Comparison of ENCODE assay signal across 8 mouse cellular contexts in genomic region chr1:43163084-43163466, GRCm38 (mm10). TPM values are rescaled to one million over a fixed set of nuclear protein-coding genes. Genes with fewer than 3 reads are reported as not detected.
A peak's percentile ranks its signal among the peaks of the same experiment; 100 is the strongest.
DNase-seq lines count a peak whose midpoint lies in the region; ATAC-seq and TF ChIP-seq lines count a peak whose summit lies in the region.

No protein-coding gene starts in this region.

- H3K4me3 ChIP-seq in lung, embryonic 16.5 days (ENCODE audit: low read length), result peak overlapping the region; percentile 70
- H3K4me3 ChIP-seq in embryonic facial prominence, embryonic 15.5 days (replicated peaks), result peak overlapping the region; percentile 57
- peak overlapping the region; percentile 75 for H3K4me3 ChIP-seq in intestine, postnatal 0 days (ENCODE audit: low read depth, low read length)
- H3K4me3 ChIP-seq in neural tube, embryonic 13.5 days, result peak overlapping the region; percentile 69

- peak; percentile 24; the same call in 1 of the 2 replicates for ATAC-seq in lung, embryonic 16.5 days (ENCODE audit: low read depth)
- ATAC-seq in embryonic facial prominence, embryonic 15.5 days (ENCODE audit: insufficient number of reproducible peaks, low FRiP score, low TSS enrichment, low read depth), result no peak
- peak; percentile 9; the same call in 1 of the 2 replicates for ATAC-seq in intestine, postnatal 0 days
- peak; percentile 60 for ATAC-seq in neural tube, embryonic 13.5 days (ENCODE audit: low read depth)

- no peak for DNase-seq in lung, postnatal 10 days
- DNase-seq in adrenal gland, postnatal 10 days, result no peak
- no peak for DNase-seq in urinary bladder, adult 18-20 months (ENCODE audit: low spot score in 2 of 2)
- no peak for DNase-seq in urinary bladder, postnatal 10 days (ENCODE audit: low spot score)

- TF ChIP-seq CTCF in intestine, postnatal 0 days (IDR thresholded peaks at IDR 0.05; ENCODE audit: low read depth), result no peak

- H3K27me3 ChIP-seq in lung, embryonic 16.5 days (ENCODE audit: control insufficient read depth, insufficient read depth, low read depth, low read length), result no peaks in the 10 kb centered on the region; the same call in 1 of the 2 replicates
- H3K27me3 ChIP-seq in embryonic facial prominence, embryonic 15.5 days, result 0 out of 2 replicates have a peak, but pooled peaks cover 3% of the 10 kb centered on the region
- no peaks in the 10 kb centered on the region for H3K27me3 ChIP-seq in intestine, postnatal 0 days (replicated peaks; ENCODE audit: control insufficient read depth, insufficient read depth, low read length)
- H3K27me3 ChIP-seq in neural tube, embryonic 13.5 days, result peaks cover 4% of the 10 kb centered on the region; the same call in 1 of the 2 replicates

- peak overlapping the region; percentile 71 for H3K9ac ChIP-seq in lung, embryonic 16.5 days (ENCODE audit: low read length)
- peak overlapping the region; percentile 88 for H3K9ac ChIP-seq in embryonic facial prominence, embryonic 15.5 days
- H3K9ac ChIP-seq in intestine, postnatal 0 days (ENCODE audit: low read depth, low read length), result peak overlapping the region; percentile 71
- H3K9ac ChIP-seq in neural tube, embryonic 13.5 days, result peak overlapping the region; percentile 85

- H3K4me1 ChIP-seq in lung, embryonic 16.5 days (replicated peaks; ENCODE audit: control insufficient read depth, insufficient read depth, low read length), result peaks cover 12% of the 10 kb centered on the region; the same call in 1 of the 2 replicates
- H3K4me1 ChIP-seq in embryonic facial prominence, embryonic 15.5 days, result peaks cover 20% of the 10 kb centered on the region
- H3K4me1 ChIP-seq in intestine, postnatal 0 days (replicated peaks; ENCODE audit: control insufficient read depth, insufficient read depth, low read length), result peaks cover 10% of the 10 kb centered on the region
- peaks cover 16% of the 10 kb centered on the region for H3K4me1 ChIP-seq in neural tube, embryonic 13.5 days (replicated peaks)

- peak overlapping the region; percentile 98 for H3K4me2 ChIP-seq in lung, embryonic 16.5 days (ENCODE audit: low read depth, low read length)
- peak overlapping the region; percentile 81 for H3K4me2 ChIP-seq in embryonic facial prominence, embryonic 15.5 days (replicated peaks)
- peak overlapping the region; percentile 89 for H3K4me2 ChIP-seq in intestine, postnatal 0 days (replicated peaks; ENCODE audit: low read depth)
- peak overlapping the region; percentile 69 for H3K4me2 ChIP-seq in neural tube, embryonic 13.5 days

- WGBS in lung, embryonic 16.5 days, result 2% methylated on average over 6 of the region's 6 CpGs
- 2% methylated on average over 6 of the region's 6 CpGs for WGBS in embryonic facial prominence, embryonic 15.5 days
- WGBS in intestine, postnatal 0 days, result 1% methylated on average over 5 of the region's 6 CpGs
- 0% methylated on average over 6 of the region's 6 CpGs for WGBS in neural tube, embryonic 13.5 days

- no peaks in the 10 kb centered on the region for H3K36me3 ChIP-seq in lung, embryonic 16.5 days (ENCODE audit: control insufficient read depth, insufficient read depth, low read length)
- no peaks in the 10 kb centered on the region for H3K36me3 ChIP-seq in embryonic facial prominence, embryonic 15.5 days
- H3K36me3 ChIP-seq in intestine, postnatal 0 days (ENCODE audit: control insufficient read depth, insufficient read depth), result no peaks in the 10 kb centered on the region
- no peaks in the 10 kb centered on the region for H3K36me3 ChIP-seq in neural tube, embryonic 13.5 days

- no peak overlapping the region for H3K27ac ChIP-seq in lung, embryonic 16.5 days (ENCODE audit: low read length)
- no peak overlapping the region for H3K27ac ChIP-seq in embryonic facial prominence, embryonic 15.5 days (replicated peaks)
- peak overlapping the region; percentile 88 for H3K27ac ChIP-seq in intestine, postnatal 0 days (ENCODE audit: low read depth, low read length)
- peak overlapping the region; percentile 57; the same call in 1 of the 2 replicates for H3K27ac ChIP-seq in neural tube, embryonic 13.5 days (replicated peaks)

- no peaks in the 10 kb centered on the region for H3K9me3 ChIP-seq in lung, embryonic 16.5 days (ENCODE audit: control insufficient read depth, low read length)
- H3K9me3 ChIP-seq in embryonic facial prominence, embryonic 15.5 days (replicated peaks), result no peaks in the 10 kb centered on the region
- H3K9me3 ChIP-seq in intestine, postnatal 0 days (ENCODE audit: control insufficient read depth), result no peaks in the 10 kb centered on the region
- H3K9me3 ChIP-seq in neural tube, embryonic 13.5 days, result no peaks in the 10 kb centered on the region

RNA-seq across cellular contexts. Expression of gene Fhl2, which starts 33.7 kb away (rescaled TPM):
- polyA plus RNA-seq in lung, embryonic 16.5 days (2015; fragmentation: Nextera tagmentation; extraction: Ambion mirVana), result 29.7 and 31.2 TPM in 2 replicates
- 22.0 and 22.9 TPM in 2 replicates for polyA plus RNA-seq in embryonic facial prominence, embryonic 15.5 days (2015; fragmentation: Nextera tagmentation; extraction: Ambion mirVana)
- polyA plus RNA-seq in intestine, postnatal 0 days (2015; fragmentation: Nextera tagmentation; extraction: Ambion mirVana), result 55.3 and 57.8 TPM in 2 replicates
- polyA plus RNA-seq in neural tube, embryonic 13.5 days (2015; fragmentation: Nextera tagmentation; extraction: Ambion mirVana), result 22.4 and 23.2 TPM in 2 replicates
- 10 to 100 TPM; 16.3 to 20.8 TPM for total RNA-seq in adrenal gland, postnatal 10 days (2021)

Comparison
In these comparisons a context has a peak if more than half of its experiments do, and no peak if none do; other contexts are left out.
1. H3K27ac ChIP-seq: peak in intestine, postnatal 0 days (single experiment) and neural tube, embryonic 13.5 days (single experiment); none in lung, embryonic 16.5 days (single experiment) and embryonic facial prominence, embryonic 15.5 days (single experiment).
2. Peak in every context shown above with its lines, with median percentiles within 50 percentile points of each other: H3K4me2 ChIP-seq, H3K4me3 ChIP-seq and H3K9ac ChIP-seq.